Mouse (Mus musculus) urinary bladder, postnatal 4 days (tissue): ENCODE measurements at regions not wholly inside any gene's neighbourhood (a gene's known extent, or its start where the extent isn't known, plus 50 kb on each side); places are given as distances from the start of the nearest gene placed in this dataset.

Experiments used
- DNase-seq, 2 experiments: peaks; one replicate each; pipeline ENCODE4 v3.0.0; 2021 to 2022; ENCODE audit warnings: low spot score in 2 of 2

- no peak for DNase-seq
Measured at GRCm38 (mm10) chr13:98579731-98580130, 57.5 kb downstream of the Tmem174 start.

DNA sequence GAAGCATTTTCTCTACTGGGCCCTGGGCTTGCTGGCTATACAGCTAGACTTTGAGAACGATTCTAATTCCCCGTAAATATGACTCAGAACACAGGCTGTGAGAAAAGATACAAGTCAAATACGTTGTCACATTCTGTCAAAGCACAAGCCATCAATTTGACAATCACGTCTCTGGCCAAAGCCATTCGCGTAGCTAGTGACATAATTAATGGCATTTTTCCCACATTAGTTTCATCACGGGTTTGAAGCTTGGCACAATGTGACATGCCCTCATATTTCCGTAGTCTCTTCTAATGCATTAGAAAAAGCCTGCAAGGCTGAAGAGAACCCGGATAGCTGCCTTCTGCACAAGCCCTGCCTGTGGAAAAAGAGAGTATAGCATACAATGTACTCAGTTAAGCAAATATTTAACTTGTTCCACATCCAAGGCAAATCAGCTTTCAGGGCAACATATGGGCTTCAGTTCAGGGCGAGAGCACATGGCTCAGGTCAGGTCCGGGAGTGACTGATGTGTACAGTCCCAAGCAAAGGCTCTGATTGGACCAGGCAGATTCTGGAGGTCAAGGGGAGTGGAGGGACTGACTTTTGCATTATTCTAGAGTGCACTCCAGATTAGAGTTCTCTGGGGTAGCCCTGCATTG, 58.7 kb downstream of the Tmem174 start:
- no peak for DNase-seq

DNA sequence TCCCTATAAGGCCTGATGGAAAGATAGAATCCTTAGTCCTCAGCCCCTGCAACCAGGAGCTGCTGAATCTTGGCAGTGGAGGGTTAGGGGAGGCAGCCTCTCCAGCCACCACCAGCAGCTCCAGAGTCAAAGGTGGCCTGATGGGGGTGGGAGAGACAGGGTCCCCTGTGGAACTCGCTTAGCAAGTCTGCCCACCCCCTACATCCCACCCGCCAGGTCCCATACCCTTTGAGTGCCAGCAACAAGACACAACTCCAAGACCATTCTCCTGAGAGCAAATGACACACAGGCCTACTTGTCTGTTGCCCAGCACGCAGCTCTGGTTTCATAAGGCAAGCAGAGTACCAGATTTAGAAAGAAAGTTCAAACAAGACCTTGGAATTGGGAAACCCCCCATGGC, 61.1 kb downstream of the Tmem174 start:
- no peak for DNase-seq

- DNase-seq, result no peak
Measured at GRCm38 (mm10) chr13:98574057-98574323, 63.2 kb downstream of the Tmem174 start.

GRCm38 (mm10) chr13:98573261-98574056, 63.8 kb downstream of the Tmem174 start:
- DNase-seq, result peak in 1 of 2 experiments; percentile 21

DNA sequence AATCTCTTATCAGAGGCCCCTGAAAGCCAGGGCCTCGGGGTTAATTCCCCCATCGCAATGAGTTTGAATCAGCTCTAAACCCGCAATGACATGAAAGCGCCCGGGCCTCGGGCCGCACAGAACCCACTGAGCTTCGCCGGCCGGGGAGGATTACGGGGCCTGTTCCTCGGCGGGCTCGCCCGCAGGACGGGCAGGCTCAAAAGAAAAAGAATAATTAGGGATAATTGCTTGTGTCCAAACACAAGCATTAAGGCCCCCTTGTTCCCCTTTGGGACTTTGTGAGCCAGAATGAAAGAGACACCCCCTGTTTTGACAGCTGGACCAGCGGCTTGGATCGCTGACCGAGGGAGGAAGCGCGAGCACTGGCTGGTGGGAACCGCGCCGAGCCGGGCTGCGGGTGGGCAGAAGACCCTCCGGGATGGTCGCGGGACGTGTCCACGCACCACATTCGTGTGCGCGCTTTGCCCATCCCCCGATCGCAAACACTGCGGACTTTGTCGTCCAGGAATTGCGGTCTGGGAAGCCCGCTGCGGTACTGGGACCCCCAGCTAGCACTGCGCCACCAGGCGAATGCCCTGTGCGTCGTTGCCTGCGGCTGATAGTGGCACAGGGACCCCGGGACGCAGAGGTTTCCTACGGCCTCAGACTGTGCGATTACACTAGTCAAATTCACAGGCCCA, 64.5 kb downstream of the Tmem174 start:
- DNase-seq, result no peak

DNA sequence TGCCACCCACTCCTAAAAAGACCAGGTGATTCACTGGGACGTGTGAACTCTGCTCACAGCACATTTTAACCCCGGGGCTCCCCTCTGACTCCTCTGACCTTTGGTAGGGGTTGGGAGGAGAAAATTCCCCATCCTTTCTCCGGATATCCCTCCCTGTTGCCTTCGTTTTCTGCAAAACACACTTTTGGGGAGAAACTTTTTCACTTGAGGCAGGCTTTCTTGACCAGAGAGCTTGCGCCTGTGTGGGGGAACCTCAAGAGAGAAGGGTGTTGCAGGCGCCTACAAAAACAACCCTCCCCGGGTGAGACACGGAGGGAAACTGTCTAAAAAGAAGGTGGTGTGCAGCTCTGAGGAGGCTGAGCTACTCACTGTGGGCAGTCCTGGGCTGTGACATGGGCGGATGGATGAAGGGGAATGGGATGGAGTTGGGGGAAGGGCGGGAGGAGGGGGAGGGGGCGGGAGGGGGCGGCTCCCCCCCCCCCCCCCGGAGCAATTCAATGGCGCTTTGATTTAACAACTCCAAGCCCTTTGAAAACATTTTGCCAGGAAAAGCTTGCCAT, 65.1 kb downstream of the Tmem174 start:
- DNase-seq, result no peak

- no peak for DNase-seq
Measured at GRCm38 (mm10) chr13:98571051-98571450, 66.2 kb downstream of the Tmem174 start.

DNA sequence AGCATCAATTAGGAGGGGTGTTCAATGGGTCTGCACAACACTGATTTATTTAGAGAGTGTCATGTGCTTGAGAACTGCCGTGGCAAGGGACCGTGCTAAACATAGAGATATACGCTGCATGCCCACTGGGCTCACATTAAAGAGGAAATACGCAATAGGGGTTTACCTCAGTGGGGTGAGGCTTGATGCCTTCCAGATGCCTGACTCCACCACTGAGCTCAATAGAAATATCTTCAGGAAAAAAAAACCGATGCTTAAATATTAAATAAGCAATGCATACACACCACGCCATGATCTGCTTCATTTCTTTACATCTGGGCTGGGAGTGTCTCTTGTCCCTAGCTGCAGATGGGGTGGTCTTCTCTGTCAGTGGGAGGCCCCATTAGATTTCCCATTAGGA, 63.9 kb upstream of the Gm10320 start:
- DNase-seq, result no peak

DNA sequence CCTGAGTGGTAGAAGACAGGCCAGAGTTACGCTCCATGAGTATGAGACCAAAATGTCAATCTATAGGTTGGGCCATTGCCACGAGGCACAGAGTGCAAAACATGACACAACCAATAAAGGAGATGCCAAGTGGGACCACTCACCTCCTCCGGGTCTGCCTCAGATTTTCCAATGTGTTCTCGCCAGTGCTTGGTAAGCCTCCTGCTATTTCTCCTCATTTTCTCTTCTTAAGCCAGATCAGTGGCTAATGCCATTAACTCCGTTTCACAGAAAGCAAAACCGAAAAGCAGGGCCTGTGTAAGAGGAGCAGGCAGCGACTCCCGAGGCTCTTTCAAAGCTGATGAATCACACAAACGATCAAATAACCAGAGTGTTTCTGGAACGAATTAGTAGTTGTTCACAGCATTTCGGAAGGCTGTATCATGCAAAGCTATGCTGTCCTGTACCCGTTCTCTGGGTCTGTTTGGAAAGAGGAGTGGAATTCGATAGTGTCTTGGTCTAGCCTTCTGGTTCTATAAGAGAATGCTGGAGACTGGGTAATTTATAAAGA, 59.7 kb upstream of the Gm10320 start:
- DNase-seq, result peak in 1 of 2 experiments; percentile 14

DNA sequence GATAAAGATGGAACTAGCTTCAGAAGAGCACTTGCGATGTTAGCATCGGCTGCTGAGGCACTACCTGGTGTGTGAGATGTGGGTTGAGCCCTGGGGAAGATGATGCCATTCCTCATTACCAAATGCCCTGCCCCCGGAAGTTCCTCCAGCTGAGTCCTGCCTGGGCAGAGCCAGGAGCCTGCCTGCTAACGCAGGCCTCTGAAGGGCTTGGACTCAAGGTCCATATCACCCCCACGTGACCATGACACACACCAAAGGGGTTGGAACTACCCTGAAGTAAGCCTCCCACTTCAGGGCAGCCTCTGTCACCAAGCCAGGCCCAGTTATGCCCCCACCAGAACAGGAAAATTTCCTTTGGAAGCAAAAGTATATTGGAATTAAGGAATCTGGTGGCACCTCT, 55.4 kb upstream of the Gm10320 start:
- DNase-seq, result peak in 1 of 2 experiments; percentile 55

DNA sequence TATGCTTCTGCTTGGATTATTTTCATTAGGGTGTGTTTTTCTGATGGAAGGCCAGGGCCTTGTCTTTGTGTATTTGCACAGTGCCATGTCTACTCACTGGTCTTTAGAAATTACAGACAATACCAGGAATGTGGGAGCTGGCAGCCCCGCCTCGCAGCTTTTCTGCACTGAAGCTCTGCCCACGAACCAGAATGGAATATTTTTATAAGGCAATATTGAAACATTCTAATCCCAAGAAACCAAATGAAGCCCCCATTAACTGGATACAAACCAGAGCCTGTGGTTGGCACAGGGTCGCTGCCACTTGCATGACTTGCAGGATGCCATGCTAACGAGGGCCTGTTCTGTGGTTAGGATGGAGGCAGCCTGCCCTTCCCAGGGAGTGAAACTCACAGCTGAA, 54.3 kb upstream of the Gm10320 start:
- DNase-seq, result no peak

- no peak for DNase-seq
Measured at GRCm38 (mm10) chr13:98545398-98545797, 53.6 kb upstream of the Gm10320 start.

GRCm38 (mm10) chr13:98544051-98544450, 52.2 kb upstream of the Gm10320 start:
- no peak for DNase-seq
